Mouse (Mus musculus): ENCODE data around the gene Wiz. TPM values are rescaled to one million over a fixed set of nuclear protein-coding genes. Genes with fewer than 3 reads are reported as not detected.

Gene Wiz
- total and polyA plus RNA-seq, 2 experiments, result 1.8 to 14.0 TPM

DNA sequence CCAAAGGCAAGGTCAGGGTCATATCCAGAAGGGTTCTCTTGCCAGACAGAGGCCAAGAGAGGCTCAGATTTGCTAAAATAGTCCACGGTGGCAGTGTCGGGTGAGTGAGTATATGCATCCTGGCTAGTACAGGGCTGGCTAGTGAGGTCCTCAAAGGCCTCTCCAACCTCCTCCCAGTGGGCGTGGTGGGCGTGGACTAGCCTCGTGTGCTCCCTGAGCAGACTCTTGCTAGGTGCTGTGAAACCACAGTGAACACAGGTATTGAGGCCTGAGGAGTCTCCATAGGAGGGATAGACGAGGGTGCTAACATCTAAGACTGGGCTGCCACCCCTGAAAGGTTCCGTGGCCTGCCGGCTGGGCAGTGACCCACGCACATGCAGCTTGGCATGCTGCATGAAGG, 12.1 kb downstream of the Wiz start:
- Histone ChIP-seq H3K4me1 (ENCODE audit: control insufficient read depth, insufficient read depth, low read length) (no peaks in the 10 kb centered on the region), H3K27ac (replicated peaks; ENCODE audit: insufficient read depth, low read depth, low read length) (no peak overlapping the region), H3K27me3 (ENCODE audit: control insufficient read depth, insufficient read depth, low read length) (no peaks in the 10 kb centered on the region), H3K9ac (ENCODE audit: low read depth, low read length) (no peak overlapping the region), H3K4me3 (ENCODE audit: insufficient read depth, low read depth, low read length) (no peak overlapping the region), H3K36me3 (ENCODE audit: control insufficient read depth, insufficient read depth, low read length) (no peaks in the 10 kb centered on the region), H3K79me2 (ENCODE audit: control insufficient read depth, insufficient read depth, low read length) (no peaks in the 10 kb centered on the region)
- TF ChIP-seq CTCF (IDR thresholded peaks at IDR 0.05; ENCODE audit: low read depth, low read length), result no peak
- TF ChIP-seq POLR2A (IDR thresholded peaks at IDR 0.05; ENCODE audit: extremely low read depth, insufficient read depth, low read length), result no peak
- WGBS, result 89% methylated on average over 9 of the region's 9 CpGs
- DNase-seq (ENCODE audit: extremely low read depth, low read depth, low spot score), result no peak

DNA sequence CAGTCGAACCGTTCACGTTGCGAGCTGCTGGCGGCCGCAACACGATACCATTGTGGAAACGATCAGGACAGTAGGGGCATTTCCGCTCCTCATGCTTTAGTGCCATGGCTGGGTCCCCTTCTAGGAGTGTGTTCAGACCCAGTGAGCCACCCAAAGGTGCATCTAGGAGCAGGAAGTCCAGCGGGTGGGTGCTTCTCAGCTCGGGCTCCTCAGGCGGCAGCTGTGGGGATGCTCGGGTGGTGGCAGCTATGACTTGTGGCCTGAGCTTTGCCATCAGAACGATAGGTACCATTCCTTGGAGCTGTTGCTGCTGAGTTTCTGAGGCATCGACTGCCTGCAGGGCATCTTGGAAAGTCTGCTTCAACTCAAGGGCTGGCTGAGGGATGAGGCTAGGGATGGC, 12.8 kb downstream of the Wiz start:
- Histone ChIP-seq H3K9ac (ENCODE audit: low read depth, low read length) (no peak overlapping the region), H3K27me3 (ENCODE audit: control insufficient read depth, insufficient read depth, low read length) (no peaks in the 10 kb centered on the region), H3K36me3 (ENCODE audit: control insufficient read depth, insufficient read depth, low read length) (no peaks in the 10 kb centered on the region), H3K27ac (replicated peaks; ENCODE audit: insufficient read depth, low read depth, low read length) (no peak overlapping the region), H3K4me3 (ENCODE audit: insufficient read depth, low read depth, low read length) (no peak overlapping the region), H3K79me2 (ENCODE audit: control insufficient read depth, insufficient read depth, low read length) (no peaks in the 10 kb centered on the region), H3K4me1 (ENCODE audit: control insufficient read depth, insufficient read depth, low read length) (no peaks in the 10 kb centered on the region)
- TF ChIP-seq POLR2A (IDR thresholded peaks at IDR 0.05; ENCODE audit: extremely low read depth, insufficient read depth, low read length), result no peak
- TF ChIP-seq CTCF (IDR thresholded peaks at IDR 0.05; ENCODE audit: low read depth, low read length), result no peak
- no peak for DNase-seq (ENCODE audit: extremely low read depth, low read depth, low spot score)
- WGBS, result 94% methylated on average over 15 of the region's 15 CpGs

DNA sequence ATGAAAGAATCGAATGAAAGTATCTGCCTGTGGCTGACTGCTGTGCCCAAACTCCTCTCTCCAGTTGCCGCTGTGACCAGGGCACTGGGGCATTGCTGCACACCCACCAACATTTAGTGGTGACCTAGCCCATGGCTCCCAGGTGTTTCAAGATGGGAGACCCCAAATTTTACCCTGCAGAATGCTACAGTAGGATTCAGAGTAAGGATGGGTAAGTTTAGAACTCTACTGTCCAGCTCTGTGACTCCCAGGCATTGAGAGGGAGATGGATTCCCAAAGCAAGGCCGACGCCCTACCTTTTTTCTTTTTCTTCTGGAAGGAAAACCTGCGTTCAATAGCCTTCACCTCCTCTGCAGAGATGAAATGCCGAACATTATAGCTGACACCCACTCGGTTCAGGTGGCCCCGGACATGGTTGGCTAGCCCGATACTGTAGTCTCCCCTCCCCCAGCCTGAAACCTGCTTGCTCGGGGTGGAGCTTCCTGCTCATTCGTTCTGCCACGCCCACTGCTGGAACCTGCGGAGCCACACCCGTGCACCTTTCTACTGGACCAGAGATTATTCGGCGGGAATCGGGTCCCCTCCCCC, 20.2 kb downstream of the Wiz start:
- peaks cover 1% of the 10 kb centered on the region; the same call in 1 of the 2 replicates for H3K36me3 ChIP-seq (ENCODE audit: control insufficient read depth, insufficient read depth, low read length)
- no peak overlapping the region for H3K27ac ChIP-seq (replicated peaks; ENCODE audit: insufficient read depth, low read depth, low read length)
- H3K9ac ChIP-seq (ENCODE audit: low read depth, low read length), result no peak overlapping the region
- 21% methylated on average over 12 of the region's 17 CpGs for WGBS
- no peak for DNase-seq (ENCODE audit: extremely low read depth, low read depth, low spot score)
- H3K79me2 ChIP-seq (ENCODE audit: control insufficient read depth, insufficient read depth, low read length), result no peaks in the 10 kb centered on the region
- H3K27me3 ChIP-seq (ENCODE audit: control insufficient read depth, insufficient read depth, low read length), result no peaks in the 10 kb centered on the region
- no peak for TF ChIP-seq CTCF (IDR thresholded peaks at IDR 0.05; ENCODE audit: low read depth, low read length)
- TF ChIP-seq POLR2A (IDR thresholded peaks at IDR 0.05; ENCODE audit: extremely low read depth, insufficient read depth, low read length), result no peak
- no peaks in the 10 kb centered on the region; the same call in 1 of the 2 replicates for H3K4me1 ChIP-seq (ENCODE audit: control insufficient read depth, insufficient read depth, low read length)
- 0 out of 2 replicates have a peak overlapping the region, but pooled peaks have one; percentile 4 for H3K4me3 ChIP-seq (ENCODE audit: insufficient read depth, low read depth, low read length)

DNA sequence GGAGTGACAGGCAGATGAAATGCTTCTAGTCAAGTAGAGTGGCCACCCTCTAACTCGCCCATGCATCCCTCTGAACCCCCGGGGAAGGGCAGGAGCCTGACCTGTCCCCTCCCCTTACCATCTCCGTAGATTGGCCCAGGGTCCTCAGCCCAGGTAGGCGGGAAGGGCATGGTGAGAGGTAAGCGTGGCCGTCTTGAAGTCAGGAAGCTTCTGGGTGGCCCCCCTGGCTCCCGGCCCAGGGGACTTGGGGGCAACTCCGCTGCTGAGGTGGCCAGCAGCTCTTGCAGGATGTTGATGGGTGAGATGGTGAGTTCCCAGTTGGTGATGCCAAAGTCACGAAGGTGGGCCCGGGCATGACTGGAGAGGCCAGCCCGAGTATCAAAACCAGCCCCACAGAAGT, 21.5 kb downstream of the Wiz start:
- H3K9ac ChIP-seq (ENCODE audit: low read depth, low read length), result no peak overlapping the region
- H3K79me2 ChIP-seq (ENCODE audit: control insufficient read depth, insufficient read depth, low read length), result peaks cover 10% of the 10 kb centered on the region; the same call in 1 of the 2 replicates
- no peak overlapping the region for H3K4me3 ChIP-seq (ENCODE audit: insufficient read depth, low read depth, low read length)
- 95% methylated on average over 11 of the region's 11 CpGs for WGBS
- peaks cover 7% of the 10 kb centered on the region for H3K4me1 ChIP-seq (ENCODE audit: control insufficient read depth, insufficient read depth, low read length)
- no peaks in the 10 kb centered on the region for H3K27me3 ChIP-seq (ENCODE audit: control insufficient read depth, insufficient read depth, low read length)
- H3K27ac ChIP-seq (replicated peaks; ENCODE audit: insufficient read depth, low read depth, low read length), result no peak overlapping the region
- DNase-seq (ENCODE audit: extremely low read depth, low read depth, low spot score), result no peak
- peaks cover 1% of the 10 kb centered on the region; the same call in 1 of the 2 replicates for H3K36me3 ChIP-seq (ENCODE audit: control insufficient read depth, insufficient read depth, low read length)
- TF ChIP-seq CTCF (IDR thresholded peaks at IDR 0.05; ENCODE audit: low read depth, low read length), result no peak
- no peak for TF ChIP-seq POLR2A (IDR thresholded peaks at IDR 0.05; ENCODE audit: extremely low read depth, insufficient read depth, low read length)

DNA sequence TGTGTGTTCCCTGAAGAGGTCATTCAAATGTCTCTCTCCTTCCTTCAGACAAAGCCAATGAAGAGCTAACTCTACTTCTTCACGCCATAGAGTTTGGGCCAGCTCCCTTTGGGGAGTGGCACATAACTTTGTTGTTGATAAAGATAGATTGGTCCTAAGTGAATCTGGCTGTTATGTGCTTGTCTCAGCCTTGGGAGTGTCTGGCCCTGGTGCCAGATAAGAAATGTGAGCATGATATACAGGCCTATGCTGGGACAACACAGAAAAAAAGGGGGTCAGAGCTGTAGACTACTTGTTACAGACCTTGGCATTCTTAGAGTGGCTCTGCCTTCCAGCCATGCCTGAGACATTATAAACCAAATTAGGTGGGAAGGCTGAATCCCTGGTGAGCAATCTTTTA, 23.9 kb downstream of the Wiz start:
- Histone ChIP-seq H3K9ac (ENCODE audit: low read depth, low read length) (no peak overlapping the region), H3K79me2 (ENCODE audit: control insufficient read depth, insufficient read depth, low read length) (peaks cover 13% of the 10 kb centered on the region; the same call in 1 of the 2 replicates), H3K4me1 (ENCODE audit: control insufficient read depth, insufficient read depth, low read length) (peaks cover 10% of the 10 kb centered on the region), H3K4me3 (ENCODE audit: insufficient read depth, low read depth, low read length) (no peak overlapping the region), H3K27ac (replicated peaks; ENCODE audit: insufficient read depth, low read depth, low read length) (no peak overlapping the region), H3K27me3 (ENCODE audit: control insufficient read depth, insufficient read depth, low read length) (no peaks in the 10 kb centered on the region), H3K36me3 (ENCODE audit: control insufficient read depth, insufficient read depth, low read length) (peaks cover 1% of the 10 kb centered on the region; the same call in 1 of the 2 replicates)
- no peak for TF ChIP-seq POLR2A (IDR thresholded peaks at IDR 0.05; ENCODE audit: extremely low read depth, insufficient read depth, low read length)
- no peak for TF ChIP-seq CTCF (IDR thresholded peaks at IDR 0.05; ENCODE audit: low read depth, low read length)
- DNase-seq (ENCODE audit: extremely low read depth, low read depth, low spot score), result no peak
- WGBS, result 86% methylated on average over 1 of the region's 1 CpGs

DNA sequence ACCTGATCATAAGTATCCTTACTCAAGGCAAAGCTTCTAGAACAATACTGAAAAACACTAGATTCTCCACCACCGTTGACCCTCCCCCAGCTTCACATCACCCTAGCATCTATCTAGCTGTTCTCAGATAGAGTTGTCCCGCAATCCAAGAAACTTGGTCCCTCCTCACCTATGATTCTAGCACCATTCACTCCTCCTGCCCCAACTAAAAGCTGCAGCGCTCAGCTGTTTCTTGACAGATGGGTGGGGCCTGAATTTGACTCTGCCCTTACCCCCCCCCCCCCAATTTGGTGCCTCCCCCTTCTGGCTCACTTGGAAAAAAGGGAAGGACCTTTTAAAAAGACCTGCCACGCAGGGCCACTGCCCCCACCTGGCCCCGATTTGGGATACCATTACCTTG, 24.4 kb downstream of the Wiz start:
- no peaks in the 10 kb centered on the region for H3K27me3 ChIP-seq (ENCODE audit: control insufficient read depth, insufficient read depth, low read length)
- 57% methylated on average over 5 of the region's 5 CpGs for WGBS
- H3K4me1 ChIP-seq (ENCODE audit: control insufficient read depth, insufficient read depth, low read length), result peaks cover 10% of the 10 kb centered on the region
- H3K9ac ChIP-seq (ENCODE audit: low read depth, low read length), result no peak overlapping the region
- DNase-seq (ENCODE audit: extremely low read depth, low read depth, low spot score), result no peak
- H3K27ac ChIP-seq (replicated peaks; ENCODE audit: insufficient read depth, low read depth, low read length), result no peak overlapping the region
- peaks cover 1% of the 10 kb centered on the region; the same call in 1 of the 2 replicates for H3K36me3 ChIP-seq (ENCODE audit: control insufficient read depth, insufficient read depth, low read length)
- TF ChIP-seq CTCF (IDR thresholded peaks at IDR 0.05; ENCODE audit: low read depth, low read length), result no peak
- no peak for TF ChIP-seq POLR2A (IDR thresholded peaks at IDR 0.05; ENCODE audit: extremely low read depth, insufficient read depth, low read length)
- H3K79me2 ChIP-seq (ENCODE audit: control insufficient read depth, insufficient read depth, low read length), result peaks cover 13% of the 10 kb centered on the region; the same call in 1 of the 2 replicates
- no peak overlapping the region for H3K4me3 ChIP-seq (ENCODE audit: insufficient read depth, low read depth, low read length)
